Mouse (Mus musculus): ENCODE results near the gene Sos2. TPM values are rescaled to one million over a fixed set of nuclear protein-coding genes. Genes with fewer than 3 reads are reported as not detected.

Sos2 gene
- total and polyA plus RNA-seq, 3 experiments, result 11.6 to 123 (median 39.9) TPM

DNA sequence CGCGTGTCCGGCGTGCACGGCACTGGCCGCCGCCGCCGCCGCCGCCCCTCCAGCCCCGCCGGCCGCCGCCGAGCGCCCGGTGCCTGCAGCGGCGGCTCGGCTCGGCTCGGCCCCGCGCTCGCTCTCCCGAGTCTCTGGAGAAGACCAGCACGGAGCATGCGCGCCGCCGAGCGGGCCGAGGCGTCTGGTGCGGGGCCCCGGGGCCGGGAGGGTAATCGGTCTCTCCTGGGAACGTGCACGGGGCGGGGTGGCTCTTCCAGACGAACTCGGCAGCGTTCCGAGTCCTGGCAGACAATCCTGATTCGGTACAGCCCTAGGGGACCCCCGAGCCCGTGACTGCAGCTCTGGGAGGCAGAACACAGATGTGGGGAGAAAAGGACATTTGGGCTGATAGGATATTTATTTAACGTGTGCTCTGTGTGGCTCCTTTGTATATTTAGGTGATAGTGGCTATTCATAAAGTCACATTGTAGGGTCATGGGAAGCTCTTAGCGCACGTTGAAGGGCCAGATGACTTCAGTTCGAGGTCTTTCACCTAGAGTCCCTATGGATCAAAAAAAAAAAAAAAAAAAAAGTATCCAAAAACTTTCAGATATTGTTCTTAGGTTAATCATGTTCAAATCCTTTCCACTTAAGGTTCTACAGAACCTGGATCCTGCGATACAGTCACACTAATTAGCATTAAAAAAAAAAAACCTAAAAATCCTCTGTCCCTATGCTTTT, 574 bp upstream of the Sos2 start:
- H3K9me3 ChIP-seq (replicated peaks), result no peaks in the 10 kb centered on the region
- no peak for TF ChIP-seq CTCF (IDR thresholded peaks at IDR 0.05; ENCODE audit: low read depth, low read length)
- no peak for TF ChIP-seq POLR2AphosphoS5 (IDR thresholded peaks at IDR 0.05; ENCODE audit: insufficient replicate concordance, low read depth, low read length)
- TF ChIP-seq GATA1 (IDR thresholded peaks at IDR 0.05; ENCODE audit: borderline replicate concordance, low read length), result no peak
- no peak for TF ChIP-seq GATA2 (IDR thresholded peaks at IDR 0.05; ENCODE audit: borderline replicate concordance, low read depth, low read length)
- TF ChIP-seq TAL1 (conservative IDR thresholded peaks at IDR 0.05; ENCODE audit: low read depth, low read length), result no peak
- H3K27me3 ChIP-seq (ENCODE audit: insufficient read depth, low read length), result no peaks in the 10 kb centered on the region
- peak; percentile 85 for DNase-seq (ENCODE audit: low spot score)
- ATAC-seq (ENCODE audit: extremely low read depth, insufficient number of reproducible peaks, low FRiP score, poor library complexity, severe bottlenecking), result peak; percentile 46
- H3K36me3 ChIP-seq (replicated peaks), result no peaks in the 10 kb centered on the region
- peaks cover 28% of the 10 kb centered on the region for H3K4me1 ChIP-seq (ENCODE audit: insufficient read depth, low read depth, low read length)
- H3K4me3 ChIP-seq (ENCODE audit: low read depth, low read length), result peak overlapping the region; percentile 85

- TF ChIP-seq GATA2 (IDR thresholded peaks at IDR 0.05; ENCODE audit: borderline replicate concordance, low read depth, low read length), result no peak
- TF ChIP-seq TAL1 (conservative IDR thresholded peaks at IDR 0.05; ENCODE audit: low read depth, low read length), result no peak
- no peak for TF ChIP-seq CTCF (IDR thresholded peaks at IDR 0.05; ENCODE audit: low read depth, low read length)
- TF ChIP-seq GATA1 (IDR thresholded peaks at IDR 0.05; ENCODE audit: borderline replicate concordance, low read length), result no peak
- no peak for TF ChIP-seq POLR2AphosphoS5 (IDR thresholded peaks at IDR 0.05; ENCODE audit: insufficient replicate concordance, low read depth, low read length)
- ATAC-seq (ENCODE audit: extremely low read depth, insufficient number of reproducible peaks, low FRiP score, poor library complexity, severe bottlenecking), result peak; percentile 51
- DNase-seq (ENCODE audit: low spot score), result peak; percentile 70
- no peaks in the 10 kb centered on the region for H3K9me3 ChIP-seq (replicated peaks)
- H3K4me1 ChIP-seq (ENCODE audit: insufficient read depth, low read depth, low read length), result peaks cover 28% of the 10 kb centered on the region
- H3K4me3 ChIP-seq (ENCODE audit: low read depth, low read length), result peak overlapping the region; percentile 85
- H3K36me3 ChIP-seq (replicated peaks), result peaks cover 4% of the 10 kb centered on the region
- H3K27me3 ChIP-seq (ENCODE audit: insufficient read depth, low read length), result no peaks in the 10 kb centered on the region
These were observed 752 bp downstream of the Sos2 start for GRCm38 (mm10) chr12:69680635-69681565.

- TF ChIP-seq GATA1 (IDR thresholded peaks at IDR 0.05; ENCODE audit: borderline replicate concordance, low read length) (no peak), GATA2 (IDR thresholded peaks at IDR 0.05; ENCODE audit: borderline replicate concordance, low read depth, low read length) (no peak), POLR2AphosphoS5 (IDR thresholded peaks at IDR 0.05; ENCODE audit: insufficient replicate concordance, low read depth, low read length) (no peak), TAL1 (conservative IDR thresholded peaks at IDR 0.05; ENCODE audit: low read depth, low read length) (no peak), CTCF (IDR thresholded peaks at IDR 0.05; ENCODE audit: low read depth, low read length) (no peak)
These were observed 5.5 kb downstream of the Sos2 start for GRCm38 (mm10) chr12:69676157-69676556.

GRCm38 (mm10) chr12:69674576-69675537, 6.8 kb downstream of the Sos2 start:
- H3K36me3 ChIP-seq (replicated peaks), result peaks cover 24% of the 10 kb centered on the region
- no peak overlapping the region for H3K4me3 ChIP-seq (ENCODE audit: low read depth, low read length)
- peaks cover 12% of the 10 kb centered on the region for H3K4me1 ChIP-seq (ENCODE audit: insufficient read depth, low read depth, low read length)
- H3K27me3 ChIP-seq (ENCODE audit: insufficient read depth, low read length), result no peaks in the 10 kb centered on the region
- DNase-seq (ENCODE audit: low spot score) (no peak), ATAC-seq (ENCODE audit: extremely low read depth, insufficient number of reproducible peaks, low FRiP score, poor library complexity, severe bottlenecking) (no peak)
- TF ChIP-seq GATA2 (IDR thresholded peaks at IDR 0.05; ENCODE audit: borderline replicate concordance, low read depth, low read length), result no peak
- TF ChIP-seq TAL1 (conservative IDR thresholded peaks at IDR 0.05; ENCODE audit: low read depth, low read length), result no peak
- no peak for TF ChIP-seq POLR2AphosphoS5 (IDR thresholded peaks at IDR 0.05; ENCODE audit: insufficient replicate concordance, low read depth, low read length)
- TF ChIP-seq CTCF (IDR thresholded peaks at IDR 0.05; ENCODE audit: low read depth, low read length), result no peak
- TF ChIP-seq GATA1 (IDR thresholded peaks at IDR 0.05; ENCODE audit: borderline replicate concordance, low read length), result no peak
- H3K9me3 ChIP-seq (replicated peaks), result no peaks in the 10 kb centered on the region

More at GRCm38 (mm10) chr12:69676157-69676556, 5.5 kb downstream of the Sos2 start:
- H3K36me3 ChIP-seq (replicated peaks), result peaks cover 14% of the 10 kb centered on the region
- no peaks in the 10 kb centered on the region for H3K27me3 ChIP-seq (ENCODE audit: insufficient read depth, low read length)
- no peaks in the 10 kb centered on the region for H3K9me3 ChIP-seq (replicated peaks)
- peaks cover 22% of the 10 kb centered on the region for H3K4me1 ChIP-seq (ENCODE audit: insufficient read depth, low read depth, low read length)
- DNase-seq (ENCODE audit: low spot score), result no peak
- no peak overlapping the region for H3K4me3 ChIP-seq (ENCODE audit: low read depth, low read length)
- no peak for ATAC-seq (ENCODE audit: extremely low read depth, insufficient number of reproducible peaks, low FRiP score, poor library complexity, severe bottlenecking)

DNA sequence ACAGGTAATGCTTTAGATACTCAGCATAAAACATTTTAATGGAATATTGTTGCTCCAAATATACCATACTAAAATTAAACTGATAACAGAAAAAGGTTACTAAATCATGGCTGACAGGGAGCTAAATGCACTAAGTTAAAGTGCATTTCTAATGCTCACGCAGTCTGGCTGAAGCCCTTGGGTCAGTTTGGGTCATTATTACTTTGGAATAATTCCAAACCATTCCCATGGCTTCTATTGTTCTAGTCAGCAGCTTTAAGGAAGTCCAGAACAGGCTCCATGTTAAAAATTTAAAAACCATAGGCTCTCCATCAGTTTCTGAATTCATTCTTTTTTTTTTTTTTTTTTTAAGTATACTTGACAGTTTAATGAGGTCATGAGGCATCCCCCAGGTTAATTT, 7.5 kb downstream of the Sos2 start:
- Histone ChIP-seq H3K9me3 (replicated peaks) (no peaks in the 10 kb centered on the region), H3K4me1 (ENCODE audit: insufficient read depth, low read depth, low read length) (peaks cover 10% of the 10 kb centered on the region), H3K4me3 (ENCODE audit: low read depth, low read length) (no peak overlapping the region), H3K36me3 (replicated peaks) (peaks cover 25% of the 10 kb centered on the region), H3K27me3 (ENCODE audit: insufficient read depth, low read length) (no peaks in the 10 kb centered on the region)
- ATAC-seq (ENCODE audit: extremely low read depth, insufficient number of reproducible peaks, low FRiP score, poor library complexity, severe bottlenecking) (no peak), DNase-seq (ENCODE audit: low spot score) (no peak)
- TF ChIP-seq CTCF (IDR thresholded peaks at IDR 0.05; ENCODE audit: low read depth, low read length) (no peak), GATA1 (IDR thresholded peaks at IDR 0.05; ENCODE audit: borderline replicate concordance, low read length) (no peak), GATA2 (IDR thresholded peaks at IDR 0.05; ENCODE audit: borderline replicate concordance, low read depth, low read length) (no peak), POLR2AphosphoS5 (IDR thresholded peaks at IDR 0.05; ENCODE audit: insufficient replicate concordance, low read depth, low read length) (no peak), TAL1 (conservative IDR thresholded peaks at IDR 0.05; ENCODE audit: low read depth, low read length) (no peak)

All from G1E (cell line).